ENCODE assay signal across 11 mouse cellular contexts in genomic region chr5:23858643-23859042, GRCm38 (mm10). TPM values are rescaled to one million over a fixed set of nuclear protein-coding genes. Genes with fewer than 3 reads are reported as not detected.
DNase-seq lines count a peak whose midpoint lies in the region; ATAC-seq and TF ChIP-seq lines count a peak whose summit lies in the region.
"Had no signal": no experiment of that assay in that cellular context is flagged by ENCODE, and none has a peak within 500 bp of the region (broad histone marks: within the 10 kb centered on the region; RNA-seq: fewer than 3 reads in every experiment).

No protein-coding gene starts in this region.

- TF ChIP-seq POLR2A in ES-Bruce4 (IDR thresholded peaks at IDR 0.05; ENCODE audit: insufficient read depth, low read length) = no peak
- no peak for TF ChIP-seq POLR2A in thymus, adult 2 months (IDR thresholded peaks at IDR 0.05; ENCODE audit: control insufficient read depth, extremely low read depth, insufficient read depth, low read length, poor library complexity)

- TF ChIP-seq CTCF in kidney, postnatal 0 days (IDR thresholded peaks at IDR 0.05; ENCODE audit: low read depth) = peak; percentile 55
- TF ChIP-seq CTCF in ES-Bruce4 (IDR thresholded peaks at IDR 0.05; ENCODE audit: low read depth, low read length) = peak; percentile 51
- TF ChIP-seq CTCF in thymus, adult 2 months (IDR thresholded peaks at IDR 0.05; ENCODE audit: borderline replicate concordance, control insufficient read depth, extremely low read depth, insufficient read depth, low read length, poor library complexity) = no peak

- no peak overlapping the region for H3K9ac ChIP-seq in kidney, postnatal 0 days (ENCODE audit: low read depth, low read length)
- no peak overlapping the region for H3K9ac ChIP-seq in ES-Bruce4 (ENCODE audit: low read depth, poor library complexity, severe bottlenecking)
- H3K9ac ChIP-seq in liver, embryonic 11.5 days (ENCODE audit: low read depth, low read length) = no peak overlapping the region
- H3K9ac ChIP-seq: embryonic facial prominence, embryonic 12.5 days had no signal

- peaks cover 29% of the 10 kb centered on the region; the same call in 1 of the 2 replicates for H3K36me3 ChIP-seq in kidney, postnatal 0 days (ENCODE audit: insufficient read depth, low read length)
- peaks cover 32% of the 10 kb centered on the region for H3K36me3 ChIP-seq in ES-Bruce4 (ENCODE audit: control insufficient read depth, insufficient read depth, low read length, poor library complexity, severe bottlenecking)
- H3K36me3 ChIP-seq in liver, embryonic 11.5 days (ENCODE audit: control insufficient read depth, insufficient read depth, low read length) = peaks cover 40% of the 10 kb centered on the region
- peaks cover 37% of the 10 kb centered on the region for H3K36me3 ChIP-seq in thymus, adult 2 months (ENCODE audit: control insufficient read depth, insufficient read depth, low read length)

- ATAC-seq in kidney, postnatal 0 days (replicated peaks; ENCODE audit: low FRiP score, low read depth) = 0 out of 2 replicates have a peak, but pooled peaks have one; percentile 10
- ATAC-seq in liver, embryonic 11.5 days (replicated peaks; ENCODE audit: low FRiP score) = 0 out of 2 replicates have a peak, but pooled peaks have one; percentile 18
- ATAC-seq: hindbrain, embryonic 16.5 days had no signal

- no peak for TF ChIP-seq EP300 in ES-Bruce4 (IDR thresholded peaks at IDR 0.05; ENCODE audit: insufficient read depth, low read depth, low read length)

- no peak overlapping the region for H3K27ac ChIP-seq in kidney, postnatal 0 days
- no peak overlapping the region for H3K27ac ChIP-seq in ES-Bruce4 (ENCODE audit: insufficient read depth, low read length)
- H3K27ac ChIP-seq in liver, embryonic 11.5 days (ENCODE audit: low read depth, low read length) = no peak overlapping the region
- H3K27ac ChIP-seq in thymus, adult 2 months (ENCODE audit: control insufficient read depth, insufficient read depth, low read length) = no peak overlapping the region
- H3K27ac ChIP-seq: embryonic facial prominence, embryonic 12.5 days had no signal

- DNase-seq in kidney, postnatal 0 days (ENCODE audit: low spot score) = no peak
- DNase-seq in kidney, adult 18-20 months = no peak
- DNase-seq in B cell, adult 2 months = peak; percentile 19 to 21
- no peak for DNase-seq in liver, embryonic 11.5 days (ENCODE audit: low spot score)
- DNase-seq in adrenal gland, adult 2 months = no peak
- DNase-seq in thymus, adult 2 months = no peak
- DNase-seq: right cerebral cortex, postnatal 14 days; thymus, postnatal 4 days had no signal

- H3K27me3 ChIP-seq in kidney, postnatal 0 days (ENCODE audit: insufficient read depth, low read length) = no peaks in the 10 kb centered on the region
- H3K27me3 ChIP-seq in ES-Bruce4 (ENCODE audit: control insufficient read depth, insufficient read depth, low read length, poor library complexity, severe bottlenecking) = no peaks in the 10 kb centered on the region
- H3K27me3 ChIP-seq in liver, embryonic 11.5 days (replicated peaks; ENCODE audit: control insufficient read depth, insufficient read depth, low read length) = no peaks in the 10 kb centered on the region
- H3K27me3 ChIP-seq in thymus, adult 2 months (ENCODE audit: control insufficient read depth, insufficient read depth, low read length) = no peaks in the 10 kb centered on the region
- H3K27me3 ChIP-seq: embryonic facial prominence, embryonic 12.5 days had no signal

- H3K4me2 ChIP-seq in kidney, postnatal 0 days (ENCODE audit: low read length) = no peak overlapping the region
- no peak overlapping the region for H3K4me2 ChIP-seq in liver, embryonic 11.5 days
- H3K4me2 ChIP-seq: embryonic facial prominence, embryonic 12.5 days had no signal

- H3K4me1 ChIP-seq in kidney, postnatal 0 days (replicated peaks; ENCODE audit: insufficient read depth, low read length) = no peaks in the 10 kb centered on the region
- no peaks in the 10 kb centered on the region for H3K4me1 ChIP-seq in ES-Bruce4 (ENCODE audit: control insufficient read depth, insufficient read depth, low read length)
- no peaks in the 10 kb centered on the region for H3K4me1 ChIP-seq in liver, embryonic 11.5 days (replicated peaks; ENCODE audit: control insufficient read depth, insufficient read depth, low read length)
- H3K4me1 ChIP-seq in thymus, adult 2 months (replicated peaks; ENCODE audit: control insufficient read depth, insufficient read depth, low read length) = no peaks in the 10 kb centered on the region
- H3K4me1 ChIP-seq: embryonic facial prominence, embryonic 12.5 days had no signal

- H3K4me3 ChIP-seq in kidney, postnatal 0 days (replicated peaks; ENCODE audit: low read depth, low read length) = no peak overlapping the region
- no peak overlapping the region for H3K4me3 ChIP-seq in ES-Bruce4 (ENCODE audit: low read depth, low read length)
- H3K4me3 ChIP-seq in liver, embryonic 11.5 days (ENCODE audit: low read depth, low read length) = no peak overlapping the region
- H3K4me3 ChIP-seq in thymus, adult 2 months (ENCODE audit: control insufficient read depth, insufficient read depth, low read length) = no peak overlapping the region
- H3K4me3 ChIP-seq: embryonic facial prominence, embryonic 12.5 days had no signal

- 79% methylated on average over 7 of the region's 7 CpGs for WGBS in kidney, postnatal 0 days
- whole genome bisulfite sequencing in liver, embryonic 11.5 days = 85% methylated on average over 7 of the region's 7 CpGs
- 95% methylated on average over 7 of the region's 7 CpGs for WGBS in thymus, adult 2 months

- no peaks in the 10 kb centered on the region for H3K9me3 ChIP-seq in kidney, postnatal 0 days (replicated peaks; ENCODE audit: low read length)
- peaks cover 42% of the 10 kb centered on the region for H3K9me3 ChIP-seq in ES-Bruce4 (replicated peaks; ENCODE audit: control insufficient read depth, insufficient read depth, low read length, poor library complexity, severe bottlenecking)
- no peaks in the 10 kb centered on the region for H3K9me3 ChIP-seq in liver, embryonic 11.5 days (ENCODE audit: control insufficient read depth, low read length)
- H3K9me3 ChIP-seq: embryonic facial prominence, embryonic 12.5 days had no signal

RNA-seq across cellular contexts. Expression of gene Tomm7, which starts 14.7 kb away (rescaled TPM):
- 121 and 137 TPM in 2 replicates for polyA plus RNA-seq in kidney, postnatal 0 days (2015; fragmentation: Nextera tagmentation; extraction: Ambion mirVana)
- polyA plus RNA-seq in ES-Bruce4 (2011; ENCODE audit: insufficient read depth, insufficient read length, low read depth, missing spikeins) = 101 and 113 TPM in 2 replicates
- polyA plus RNA-seq in liver, embryonic 11.5 days (2014; fragmentation: Nextera tagmentation; extraction: Ambion mirVana) = 137 and 149 TPM in 2 replicates
- 100 to 1,000 TPM in 1 of 2 experiments, 10 to 100 TPM in 1; 79.5 to 136 TPM for total RNA-seq in adrenal gland, adult 2 months (2021)
- polyA plus RNA-seq in adrenal gland, adult 2 months (2012; rRNA removed) = 10.2 and 15.8 TPM in 2 replicates
- polyA plus RNA-seq in thymus, adult 2 months (2012; rRNA removed) = 35.5 and 43.3 TPM in 2 replicates

Comparison
In these comparisons a context has a peak if more than half of its experiments do, and no peak if none do; other contexts are left out.
1. DNase-seq: peak in B cell, adult 2 months (2 of 2); none in kidney, postnatal 0 days (single experiment), kidney, adult 18-20 months (single experiment), liver, embryonic 11.5 days (single experiment), adrenal gland, adult 2 months (single experiment) and thymus, adult 2 months (single experiment).